In the genomic region with DNA sequence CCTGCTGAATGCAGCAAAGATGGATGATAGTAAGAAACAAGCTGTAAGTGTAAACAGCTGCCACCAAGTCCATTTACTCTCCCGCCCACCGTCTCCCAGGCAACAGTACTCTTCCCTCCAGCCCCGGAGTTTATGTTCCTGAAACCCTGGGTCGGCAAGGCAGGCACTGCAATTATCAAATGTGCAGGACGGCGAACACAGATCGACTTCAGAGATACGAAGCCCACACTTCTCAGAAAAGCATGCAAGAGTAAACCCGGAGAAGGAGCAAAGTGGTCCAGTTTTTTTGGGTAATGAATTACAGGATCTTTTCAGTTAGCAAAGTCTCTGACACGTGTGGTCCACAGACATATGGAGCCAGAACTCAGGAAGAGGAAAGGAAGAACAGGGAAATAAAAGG, we compare ENCODE assay signal across 8 mouse cellular contexts. TPM values are rescaled to one million over a fixed set of nuclear protein-coding genes. Genes with fewer than 3 reads are reported as not detected.
DNase-seq lines count a peak whose midpoint lies in the region; ATAC-seq and TF ChIP-seq lines count a peak whose summit lies in the region.

No protein-coding gene starts in this region.

- intact Hi-C loops in heart, postnatal 14 days (cut with DNase I), result no loop called here

- H3ac ChIP-seq in C2C12 (ENCODE audit: control insufficient read depth, insufficient read length, low read depth), result peak overlapping the region; percentile 59

- H3K27ac ChIP-seq in heart, embryonic 15.5 days, result no peak overlapping the region
- H3K27ac ChIP-seq in intestine, embryonic 15.5 days, result no peak overlapping the region
- H3K27ac ChIP-seq in midbrain, embryonic 14.5 days (replicated peaks; ENCODE audit: low read depth, low read length), result no peak overlapping the region

- peaks cover 6% of the 10 kb centered on the region for H3K4me1 ChIP-seq in heart, embryonic 15.5 days (replicated peaks)
- peaks cover 10% of the 10 kb centered on the region for H3K4me1 ChIP-seq in intestine, embryonic 15.5 days (replicated peaks)
- H3K4me1 ChIP-seq in midbrain, embryonic 14.5 days (ENCODE audit: control insufficient read depth, insufficient read depth, low read length), result peaks cover 12% of the 10 kb centered on the region; the same call in 1 of the 2 replicates

- H3K79me2 ChIP-seq in C2C12 (ENCODE audit: control insufficient read depth, insufficient read depth), result peaks cover 45% of the 10 kb centered on the region

- no peaks in the 10 kb centered on the region for H3K27me3 ChIP-seq in heart, embryonic 15.5 days
- no peaks in the 10 kb centered on the region for H3K27me3 ChIP-seq in C2C12 (ENCODE audit: control insufficient read depth, insufficient read depth, insufficient read length)
- no peaks in the 10 kb centered on the region for H3K27me3 ChIP-seq in intestine, embryonic 15.5 days (replicated peaks)
- H3K27me3 ChIP-seq in midbrain, embryonic 14.5 days (ENCODE audit: control insufficient read depth, insufficient read depth, low read length), result no peaks in the 10 kb centered on the region

- peak overlapping the region; percentile 89; the same call in 1 of the 2 replicates for H3K4me3 ChIP-seq in heart, embryonic 15.5 days
- H3K4me3 ChIP-seq in C2C12 (ENCODE audit: insufficient read depth, poor library complexity, severe bottlenecking), result peak overlapping the region; percentile 80
- peak overlapping the region; percentile 96 for H3K4me3 ChIP-seq in intestine, embryonic 15.5 days (replicated peaks)
- H3K4me3 ChIP-seq in midbrain, embryonic 14.5 days (replicated peaks; ENCODE audit: low read depth, low read length), result peak overlapping the region; percentile 98

- 18% methylated on average over 10 of the region's 10 CpGs for WGBS in heart, embryonic 15.5 days
- WGBS in intestine, embryonic 15.5 days, result 4% methylated on average over 10 of the region's 10 CpGs
- WGBS in midbrain, embryonic 14.5 days, result 8% methylated on average over 10 of the region's 10 CpGs

- no peak for ATAC-seq in heart, embryonic 15.5 days (replicated peaks; ENCODE audit: insufficient number of reproducible peaks, insufficient read depth, low FRiP score, low read depth)
- no peak for ATAC-seq in intestine, embryonic 15.5 days
- ATAC-seq in midbrain, embryonic 14.5 days (ENCODE audit: low FRiP score, low TSS enrichment), result no peak

- H3K79me3 ChIP-seq in C2C12 (ENCODE audit: low read depth), result peaks cover 38% of the 10 kb centered on the region

- no peaks in the 10 kb centered on the region for H3K9me3 ChIP-seq in heart, embryonic 15.5 days (replicated peaks)
- H3K9me3 ChIP-seq in intestine, embryonic 15.5 days, result no peaks in the 10 kb centered on the region
- H3K9me3 ChIP-seq in midbrain, embryonic 14.5 days (ENCODE audit: control insufficient read depth, low read length), result no peaks in the 10 kb centered on the region

- H3K36me3 ChIP-seq in heart, embryonic 15.5 days, result no peaks in the 10 kb centered on the region
- H3K36me3 ChIP-seq in C2C12 (ENCODE audit: control insufficient read depth, insufficient read depth), result peaks cover 33% of the 10 kb centered on the region
- H3K36me3 ChIP-seq in intestine, embryonic 15.5 days, result peaks cover 7% of the 10 kb centered on the region
- H3K36me3 ChIP-seq in midbrain, embryonic 14.5 days (ENCODE audit: control insufficient read depth, insufficient read depth, low read length), result peaks cover 18% of the 10 kb centered on the region

- DNase-seq in heart, postnatal 14 days, result no peak
- peak; percentile 78 for DNase-seq in embryo, embryonic 11 days
- DNase-seq in midbrain, embryonic 14.5 days, result peak; percentile 47
- DNase-seq in adrenal gland, postnatal 10 days, result no peak
- DNase-seq in adrenal gland, postnatal 25 days, result no peak

- no peak overlapping the region for H3K9ac ChIP-seq in heart, embryonic 15.5 days
- H3K9ac ChIP-seq in intestine, embryonic 15.5 days, result no peak overlapping the region
- 0 out of 2 replicates have a peak overlapping the region, but pooled peaks have one; percentile 16 for H3K9ac ChIP-seq in midbrain, embryonic 14.5 days (replicated peaks; ENCODE audit: low read length)

- TF ChIP-seq CTCF in C2C12 (IDR thresholded peaks at IDR 0.05; ENCODE audit: control insufficient read depth, insufficient read depth, insufficient read length), result no peak

- peak overlapping the region; percentile 97; the same call in 1 of the 2 replicates for H3K4me2 ChIP-seq in heart, embryonic 15.5 days
- peak overlapping the region; percentile 91 for H3K4me2 ChIP-seq in intestine, embryonic 15.5 days (replicated peaks)
- peak overlapping the region; percentile 86 for H3K4me2 ChIP-seq in midbrain, embryonic 14.5 days (ENCODE audit: low read length)

TF ChIP-seq in C2C12, 6 proteins besides CTCF, POLR2A, EP300 and RAD21:
- TF ChIP-seq MYOD1 (IDR thresholded peaks at IDR 0.05; ENCODE audit: control insufficient read depth, insufficient read length, low read depth), result no peak
- TF ChIP-seq USF1 (IDR thresholded peaks at IDR 0.05; ENCODE audit: low read depth), result no peak
- no peak for TF ChIP-seq MYOG (IDR thresholded peaks at IDR 0.05; ENCODE audit: control insufficient read depth, extremely low read depth, insufficient read length)
- no peak for TF ChIP-seq CEBPB (IDR thresholded peaks at IDR 0.05; ENCODE audit: low read depth)

RNA-seq across cellular contexts. Expression of gene Mthfd2, which starts 9.7 kb away (rescaled TPM):
- polyA plus RNA-seq in heart, embryonic 15.5 days (2015; fragmentation: Nextera tagmentation; extraction: Ambion mirVana), result 21.0 and 24.1 TPM in 2 replicates
- 1 to 10 TPM; 4.4 to 5.9 TPM for total RNA-seq in heart, postnatal 14 days (2021)
- polyA plus RNA-seq in C2C12 (2012; fragmentation: generic; extraction: Trizol), result 120 TPM
- 38.4 and 42.0 TPM in 2 replicates for polyA plus RNA-seq in intestine, embryonic 15.5 days (2015; fragmentation: Nextera tagmentation; extraction: Ambion mirVana)
- polyA plus RNA-seq in midbrain, embryonic 14.5 days (2014; fragmentation: Nextera tagmentation; extraction: Ambion mirVana), result 27.0 and 31.3 TPM in 2 replicates
- 10 to 100 TPM; 16.6 to 24.3 TPM for total RNA-seq in adrenal gland, postnatal 10 days (2021)
- total RNA-seq in adrenal gland, postnatal 25 days (2021), result 29.2 and 47.6 TPM in 2 replicates

RNA-seq across cellular contexts. Expression of gene Mob1a, which starts 9.8 kb away (rescaled TPM):
- 28.1 and 38.4 TPM in 2 replicates for polyA plus RNA-seq in heart, embryonic 15.5 days (2015; fragmentation: Nextera tagmentation; extraction: Ambion mirVana)
- 10 to 100 TPM; 29.3 to 30.0 TPM for total RNA-seq in heart, postnatal 14 days (2021)
- 30.8 TPM for polyA plus RNA-seq in C2C12 (2012; fragmentation: generic; extraction: Trizol)
- polyA plus RNA-seq in intestine, embryonic 15.5 days (2015; fragmentation: Nextera tagmentation; extraction: Ambion mirVana), result 56.7 and 63.9 TPM in 2 replicates
- polyA plus RNA-seq in midbrain, embryonic 14.5 days (2014; fragmentation: Nextera tagmentation; extraction: Ambion mirVana), result 14.7 and 32.5 TPM in 2 replicates
- total RNA-seq in adrenal gland, postnatal 10 days (2021), result 10 to 100 TPM; 66.1 to 71.9 TPM
- total RNA-seq in adrenal gland, postnatal 25 days (2021), result 81.3 and 81.9 TPM in 2 replicates

RNA-seq across cellular contexts. Expression of gene Bola3, which starts 32.9 kb away (rescaled TPM):
- 220 and 294 TPM in 2 replicates for polyA plus RNA-seq in heart, embryonic 15.5 days (2015; fragmentation: Nextera tagmentation; extraction: Ambion mirVana)
- total RNA-seq in heart, postnatal 14 days (2021), result 100 to 1,000 TPM; 297 to 299 TPM
- 111 TPM for polyA plus RNA-seq in C2C12 (2012; fragmentation: generic; extraction: Trizol)
- 183 and 188 TPM in 2 replicates for polyA plus RNA-seq in intestine, embryonic 15.5 days (2015; fragmentation: Nextera tagmentation; extraction: Ambion mirVana)
- 54.5 and 61.1 TPM in 2 replicates for polyA plus RNA-seq in midbrain, embryonic 14.5 days (2014; fragmentation: Nextera tagmentation; extraction: Ambion mirVana)
- 100 to 1,000 TPM; 243 to 293 TPM for total RNA-seq in adrenal gland, postnatal 10 days (2021)
- total RNA-seq in adrenal gland, postnatal 25 days (2021), result 193 and 211 TPM in 2 replicates

Comparison
In these comparisons a context has a peak if more than half of its experiments do, and no peak if none do; other contexts are left out.
1. DNase-seq: peak in embryo, embryonic 11 days (single experiment) and midbrain, embryonic 14.5 days (single experiment); none in heart, postnatal 14 days (0 of 2), adrenal gland, postnatal 10 days (single experiment) and adrenal gland, postnatal 25 days (single experiment).
2. Peak in every context shown above with its lines, with median percentiles within 50 percentile points of each other: H3K4me2 ChIP-seq and H3K4me3 ChIP-seq.